Mouse (Mus musculus) ovary, postnatal 14 days (tissue): Measurements from ENCODE around the gene Gtf2ird2.

Experiments
- DNase-seq: peaks from one replicate; pipeline ENCODE4 v3.0.0; 2022; ENCODE audit warnings: low spot score

Gtf2ird2 gene

GRCm38 (mm10) chr5:134183880-134184808 is at the start of gene Gtf2ird2:
Gene Gtf2ird2 (plus strand): TSS chr5:134184019.
- DNase-seq = peak; percentile 96

GRCm38 (mm10) chr5:134136022-134136421 is 47.8 kb upstream of the Gtf2ird2 start:
- no peak for DNase-seq

- no peak for DNase-seq
Observed at GRCm38 (mm10) chr5:134137933-134138332, 45.9 kb upstream of the Gtf2ird2 start.

GRCm38 (mm10) chr5:134139429-134139828 is 44.4 kb upstream of the Gtf2ird2 start:
- DNase-seq = no peak

- DNase-seq = no peak
Observed at GRCm38 (mm10) chr5:134141236-134141635, 42.6 kb upstream of the Gtf2ird2 start.

- no peak for DNase-seq
Observed at GRCm38 (mm10) chr5:134142381-134142780, 41.4 kb upstream of the Gtf2ird2 start.

GRCm38 (mm10) chr5:134144986-134145385 is 38.8 kb upstream of the Gtf2ird2 start:
- no peak for DNase-seq

- no peak for DNase-seq
Observed at GRCm38 (mm10) chr5:134147194-134147753, 36.5 kb upstream of the Gtf2ird2 start.

- DNase-seq = no peak
Observed at GRCm38 (mm10) chr5:134148153-134148552, 35.7 kb upstream of the Gtf2ird2 start.

- DNase-seq = no peak
Observed at GRCm38 (mm10) chr5:134151895-134152294, 31.9 kb upstream of the Gtf2ird2 start.

- no peak for DNase-seq
Observed at GRCm38 (mm10) chr5:134155916-134156466, 27.8 kb upstream of the Gtf2ird2 start.

- no peak for DNase-seq
Observed at GRCm38 (mm10) chr5:134164688-134165087, 19.1 kb upstream of the Gtf2ird2 start.

- DNase-seq = no peak
Observed at GRCm38 (mm10) chr5:134166642-134167041, 17.2 kb upstream of the Gtf2ird2 start.

- DNase-seq = no peak
Observed at GRCm38 (mm10) chr5:134168033-134168432, 15.8 kb upstream of the Gtf2ird2 start.

- DNase-seq = no peak
Observed at GRCm38 (mm10) chr5:134169231-134169630, 14.6 kb upstream of the Gtf2ird2 start.

GRCm38 (mm10) chr5:134170167-134170566 is 13.7 kb upstream of the Gtf2ird2 start:
- no peak for DNase-seq

- no peak for DNase-seq
Observed at GRCm38 (mm10) chr5:134173206-134173605, 10.6 kb upstream of the Gtf2ird2 start.

- no peak for DNase-seq
Observed at GRCm38 (mm10) chr5:134175696-134176095, 8.1 kb upstream of the Gtf2ird2 start.

- DNase-seq = peak; percentile 69
Observed at GRCm38 (mm10) chr5:134176169-134176881, 7.5 kb upstream of the Gtf2ird2 start, which contains the start of gene Rcc1l. Gene Rcc1l (minus strand): TSS chr5:134176774.

- no peak for DNase-seq
Observed at GRCm38 (mm10) chr5:134178536-134178935, 5.3 kb upstream of the Gtf2ird2 start.

GRCm38 (mm10) chr5:134179871-134180270 is 3.9 kb upstream of the Gtf2ird2 start:
- DNase-seq = peak; percentile 77

- no peak for DNase-seq
Observed at GRCm38 (mm10) chr5:134182172-134182571, 1.6 kb upstream of the Gtf2ird2 start.
